Mouse (Mus musculus): Measurements from ENCODE around the gene Gm5294. TPM values are rescaled to one million over a fixed set of nuclear protein-coding genes. Genes with fewer than 3 reads are reported as not detected.

Gm5294 gene
- 0.09 and 0.23 TPM in 2 replicates for polyA plus RNA-seq (2012; rRNA removed)

GRCm38 (mm10) chr5:138819780-138820179, at the start of gene Gm5294:
Gene Gm5294, plus strand, starts transcription at chr5:138820080.

Other genes starting within 250 kb of the Gm5294 start
- gene Zfp68, start 200.3 kb upstream of the Gm5294 start, polyA plus RNA-seq (2012; rRNA removed): 39.5 and 42.4 TPM in 2 replicates
- 15.8 and 16.0 TPM in 2 replicates for gene A430033K04Rik, start 197.2 kb upstream of the Gm5294 start, polyA plus RNA-seq (2012; rRNA removed)
- 68.2 and 69.9 TPM in 2 replicates for gene Fam20c, start 65.6 kb upstream of the Gm5294 start, polyA plus RNA-seq (2012; rRNA removed)
- 16.1 and 20.8 TPM in 2 replicates for gene Pdgfa, start 177.3 kb downstream of the Gm5294 start, polyA plus RNA-seq (2012; rRNA removed)